Mouse (Mus musculus): ENCODE results near the gene Ccdc173. TPM values are rescaled to one million over a fixed set of nuclear protein-coding genes. Genes with fewer than 3 reads are reported as not detected.

Gene Ccdc173
- polyA plus RNA-seq, 1 experiment from 2014 or later = 2.0 TPM

DNA sequence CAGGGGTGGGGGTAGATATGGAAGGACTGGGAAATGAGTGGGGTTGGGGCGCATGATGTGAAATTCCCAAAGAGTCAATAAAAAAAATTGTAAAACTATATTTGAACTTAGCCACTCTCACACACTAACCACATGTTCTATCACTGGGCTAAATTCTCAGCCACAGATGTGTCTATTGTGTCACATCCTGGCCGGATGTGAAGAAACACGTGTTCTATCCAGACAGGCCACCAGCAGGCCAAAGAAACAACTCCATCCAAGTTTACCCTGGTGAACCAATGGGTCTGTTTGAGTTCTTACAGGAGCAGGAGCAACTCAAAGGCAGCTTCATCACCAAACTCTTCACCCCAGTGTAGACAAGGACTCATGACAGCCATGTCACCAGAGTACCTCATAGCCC lies 72.9 kb downstream of the Ccdc173 start:
- Histone ChIP-seq H3K4me3 (ENCODE audit: low read depth, low read length) (no peak overlapping the region), H3K9ac (no peak overlapping the region), H3K27me3 (ENCODE audit: insufficient read depth, low read length) (no peaks in the 10 kb centered on the region), H3K36me3 (ENCODE audit: insufficient read depth) (no peaks in the 10 kb centered on the region), H3K4me2 (no peak overlapping the region), H3K4me1 (ENCODE audit: insufficient read depth) (no peaks in the 10 kb centered on the region), H3K27ac (ENCODE audit: low read depth) (no peak overlapping the region), H3K9me3 (ENCODE audit: low read depth, low read length) (no peaks in the 10 kb centered on the region)
- ATAC-seq (ENCODE audit: insufficient read depth) = no peak
- peak; percentile 11 for DNase-seq
- 57% methylated on average over 3 of the region's 3 CpGs for WGBS
- no peak for TF ChIP-seq CTCF (IDR thresholded peaks at IDR 0.05; ENCODE audit: low read depth)

DNA sequence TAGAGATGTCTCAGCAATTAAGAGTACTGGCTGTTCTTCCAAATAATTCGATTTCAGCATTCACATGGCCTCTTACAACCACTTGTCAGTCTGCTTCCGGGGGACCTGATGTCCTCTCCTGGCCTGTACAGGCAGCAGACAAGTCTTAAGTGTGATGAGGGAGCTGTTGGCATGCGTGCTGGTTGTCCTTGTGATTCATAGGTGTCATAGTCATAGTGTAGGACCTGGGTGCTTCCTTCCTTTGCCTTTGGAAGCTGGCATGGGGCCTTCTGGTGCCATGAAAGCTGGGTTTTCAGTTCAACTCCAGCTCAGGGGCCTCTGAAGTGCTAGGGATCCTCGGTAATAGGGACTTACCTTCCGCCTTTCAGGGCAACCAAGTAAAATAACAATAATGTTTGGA lies 75.2 kb downstream of the Ccdc173 start:
- Histone ChIP-seq H3K4me1 (ENCODE audit: insufficient read depth) (no peaks in the 10 kb centered on the region), H3K9ac (no peak overlapping the region), H3K27me3 (ENCODE audit: insufficient read depth, low read length) (no peaks in the 10 kb centered on the region), H3K36me3 (ENCODE audit: insufficient read depth) (no peaks in the 10 kb centered on the region; the same call in 1 of the 2 replicates), H3K4me2 (no peak overlapping the region), H3K27ac (ENCODE audit: low read depth) (no peak overlapping the region), H3K9me3 (ENCODE audit: low read depth, low read length) (no peaks in the 10 kb centered on the region), H3K4me3 (ENCODE audit: low read depth, low read length) (no peak overlapping the region)
- WGBS = 68% methylated on average over 5 of the region's 5 CpGs
- no peak for DNase-seq
- no peak for TF ChIP-seq CTCF (IDR thresholded peaks at IDR 0.05; ENCODE audit: low read depth)
- no peak for ATAC-seq (ENCODE audit: insufficient read depth)

DNA sequence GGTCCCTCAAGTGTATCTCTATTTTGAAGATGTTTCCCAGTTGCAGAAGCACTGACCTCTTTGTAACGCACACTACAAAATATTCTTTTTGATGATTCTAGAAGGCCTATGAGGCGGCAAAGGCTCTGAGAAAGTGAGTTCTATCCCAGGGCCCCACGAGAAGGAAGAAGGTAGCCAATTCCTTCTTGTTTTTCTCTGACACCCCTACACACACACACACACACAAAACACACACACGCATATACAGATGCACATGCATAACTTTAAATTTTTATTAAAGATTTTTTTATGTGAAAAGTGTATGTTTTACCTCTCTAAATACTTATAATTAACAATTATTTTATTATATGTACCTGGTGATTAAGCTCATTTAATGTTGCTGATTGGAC lies 75.8 kb downstream of the Ccdc173 start:
- ATAC-seq (ENCODE audit: insufficient read depth) = no peak
- Histone ChIP-seq H3K9ac (no peak overlapping the region), H3K36me3 (ENCODE audit: insufficient read depth) (no peaks in the 10 kb centered on the region; the same call in 1 of the 2 replicates), H3K9me3 (ENCODE audit: low read depth, low read length) (no peaks in the 10 kb centered on the region), H3K27me3 (ENCODE audit: insufficient read depth, low read length) (no peaks in the 10 kb centered on the region), H3K4me1 (ENCODE audit: insufficient read depth) (no peaks in the 10 kb centered on the region), H3K4me2 (peak overlapping the region; percentile 72), H3K27ac (ENCODE audit: low read depth) (no peak overlapping the region), H3K4me3 (ENCODE audit: low read depth, low read length) (peak overlapping the region; percentile 77)
- DNase-seq = no peak
- WGBS = 24% methylated on average over 4 of the region's 4 CpGs
- TF ChIP-seq CTCF (IDR thresholded peaks at IDR 0.05; ENCODE audit: low read depth) = no peak

DNA sequence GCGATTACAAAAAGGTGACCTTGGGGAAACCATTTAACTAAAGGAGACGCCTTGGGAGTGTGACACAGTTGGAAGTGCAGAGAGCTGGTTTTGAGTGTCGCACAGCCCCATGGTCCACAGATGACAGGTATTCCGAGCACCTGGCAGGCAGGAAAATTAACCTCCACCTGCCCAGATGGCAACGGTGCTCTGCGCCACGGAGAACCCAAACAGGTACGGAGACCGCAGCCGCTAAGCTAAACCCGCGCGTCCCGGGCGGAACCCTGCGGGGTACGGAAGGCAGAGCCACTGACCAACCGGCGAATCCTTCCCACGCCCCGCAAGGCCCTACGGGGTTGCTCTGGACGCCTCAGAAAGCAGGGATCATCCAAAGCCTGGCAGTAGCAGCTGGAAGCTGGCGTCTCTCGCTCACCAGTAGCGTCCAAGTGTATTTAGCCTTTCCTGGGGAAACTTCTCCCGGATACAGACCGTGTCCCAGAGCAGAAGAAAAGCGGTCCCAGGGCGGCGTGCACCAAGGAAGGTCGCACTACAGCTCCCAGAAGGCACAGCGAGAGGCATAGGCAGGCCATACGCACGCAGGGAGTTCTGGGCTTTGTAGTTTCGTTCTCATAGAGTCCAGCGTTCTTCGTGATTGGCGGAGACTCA lies 76.3 kb downstream of the Ccdc173 start, which contains the start of gene Fastkd1:
Gene Fastkd1, minus strand, starts transcription at position 536 of the 645 bp plus-strand sequence.
- ATAC-seq (ENCODE audit: insufficient read depth) = peak; percentile 99
- peak within 1 kb of the TSS; percentile 85 for H3K27ac ChIP-seq (ENCODE audit: low read depth)
- no peaks in the 10 kb centered on the region for H3K9me3 ChIP-seq (ENCODE audit: low read depth, low read length)
- DNase-seq = peak; percentile 93
- H3K4me3 ChIP-seq (ENCODE audit: low read depth, low read length) = peak within 1 kb of the TSS; percentile 77
- no peak for TF ChIP-seq CTCF (IDR thresholded peaks at IDR 0.05; ENCODE audit: low read depth)
- H3K27me3 ChIP-seq (ENCODE audit: insufficient read depth, low read length) = no peaks in the 10 kb centered on the region
- H3K36me3 ChIP-seq (ENCODE audit: insufficient read depth) = no peaks in the 10 kb centered on the region; the same call in 1 of the 2 replicates
- H3K4me1 ChIP-seq (ENCODE audit: insufficient read depth) = no peaks in the 10 kb centered on the region
- H3K4me2 ChIP-seq = peak within 1 kb of the TSS; percentile 72
- H3K9ac ChIP-seq = peak within 1 kb of the TSS; percentile 72
- under 1% methylated on average over 39 of the region's 39 CpGs for WGBS

DNA sequence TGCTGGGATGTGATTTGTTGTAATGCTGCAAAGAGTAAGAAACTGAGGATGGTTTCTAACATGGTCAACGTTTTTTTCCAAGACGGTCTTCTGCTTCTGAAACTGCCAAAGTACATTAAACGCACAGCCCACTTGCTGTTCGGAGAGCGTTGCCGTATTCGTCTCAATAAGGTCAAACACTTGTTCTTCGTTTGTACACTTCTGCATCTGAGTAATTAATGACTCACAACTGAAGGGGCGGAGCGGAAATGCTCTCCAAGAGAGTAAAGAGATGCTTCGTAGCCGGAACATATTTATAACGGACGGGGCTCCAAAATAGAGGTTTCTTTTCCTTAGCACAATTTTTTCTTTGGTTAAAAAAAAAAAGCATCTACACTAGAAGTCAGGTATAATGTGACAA lies 77.2 kb downstream of the Ccdc173 start:
- H3K4me1 ChIP-seq (ENCODE audit: insufficient read depth) = no peaks in the 10 kb centered on the region
- peak overlapping the region; percentile 77; the same call in 1 of the 2 replicates for H3K4me3 ChIP-seq (ENCODE audit: low read depth, low read length)
- ATAC-seq (ENCODE audit: insufficient read depth) (no peak), DNase-seq (no peak)
- H3K9ac ChIP-seq = no peak overlapping the region
- peak overlapping the region; percentile 72; the same call in 1 of the 2 replicates for H3K4me2 ChIP-seq
- no peaks in the 10 kb centered on the region for H3K27me3 ChIP-seq (ENCODE audit: insufficient read depth, low read length)
- no peak for TF ChIP-seq CTCF (IDR thresholded peaks at IDR 0.05; ENCODE audit: low read depth)
- H3K27ac ChIP-seq (ENCODE audit: low read depth) = no peak overlapping the region
- H3K36me3 ChIP-seq (ENCODE audit: insufficient read depth) = peaks cover 3% of the 10 kb centered on the region; the same call in 1 of the 2 replicates
- no peaks in the 10 kb centered on the region for H3K9me3 ChIP-seq (ENCODE audit: low read depth, low read length)
- WGBS = 86% methylated on average over 14 of the region's 14 CpGs

Other genes starting within 250 kb of the Ccdc173 start
- gene Lrp2, start 203.5 kb downstream of the Ccdc173 start, polyA plus RNA-seq (2014; fragmentation: Nextera tagmentation; extraction: Ambion mirVana) = 1.1 and 1.5 TPM in 2 replicates
- gene Bbs5, start 142.4 kb downstream of the Ccdc173 start, polyA plus RNA-seq (2014; fragmentation: Nextera tagmentation; extraction: Ambion mirVana) = 14.2 and 15.6 TPM in 2 replicates
- 0.13 and 0.76 TPM in 2 replicates for gene Klhl41, start 119.5 kb downstream of the Ccdc173 start, polyA plus RNA-seq (2014; fragmentation: Nextera tagmentation; extraction: Ambion mirVana)
- 14.6 and 15.3 TPM in 2 replicates for gene Fastkd1, start 76.1 kb downstream of the Ccdc173 start, polyA plus RNA-seq (2014; fragmentation: Nextera tagmentation; extraction: Ambion mirVana)
- 120 and 130 TPM in 2 replicates for gene Ppig, start 67.0 kb downstream of the Ccdc173 start, polyA plus RNA-seq (2014; fragmentation: Nextera tagmentation; extraction: Ambion mirVana)
- 24.3 and 24.4 TPM in 2 replicates for gene Phospho2, start within 50 bp of the Ccdc173 start, polyA plus RNA-seq (2014; fragmentation: Nextera tagmentation; extraction: Ambion mirVana)
- gene Klhl23, start 32.4 kb upstream of the Ccdc173 start, polyA plus RNA-seq (2014; fragmentation: Nextera tagmentation; extraction: Ambion mirVana) = 36.1 and 39.6 TPM in 2 replicates
- 328 and 346 TPM in 2 replicates for gene Ssb, start 72.0 kb upstream of the Ccdc173 start, polyA plus RNA-seq (2014; fragmentation: Nextera tagmentation; extraction: Ambion mirVana)
- gene Mettl5, start 96.0 kb upstream of the Ccdc173 start, polyA plus RNA-seq (2014; fragmentation: Nextera tagmentation; extraction: Ambion mirVana) = 41.5 and 45.1 TPM in 2 replicates
- gene Ubr3, start 107.7 kb upstream of the Ccdc173 start, polyA plus RNA-seq (2014; fragmentation: Nextera tagmentation; extraction: Ambion mirVana) = 19.5 and 20.1 TPM in 2 replicates
- 0.24 and 0.46 TPM in 2 replicates for gene Myo3b, start 249.6 kb upstream of the Ccdc173 start, polyA plus RNA-seq (2014; fragmentation: Nextera tagmentation; extraction: Ambion mirVana)

Measured in lung, embryonic 14.5 days (tissue).